Mouse (Mus musculus) cortical plate, adult 2 months (tissue): Measurements from ENCODE around the gene Ffar3. TPM values are rescaled to one million over a fixed set of nuclear protein-coding genes. Genes with fewer than 3 reads are reported as not detected.

Experiments
- H3K27ac ChIP-seq: fragments of 200-500 bp; 2 replicates; pipeline ENCODE4 v1.5.1; 2012; ENCODE audit warnings: low read length, control low read depth, inconsistent platforms; ENCODE audit not compliant: insufficient read depth
- H3K4me1 ChIP-seq: fragments of 200-500 bp; 2 replicates; pipeline ENCODE4 v1.6.1; 2011; ENCODE audit warnings: low read length; ENCODE audit not compliant: control insufficient read depth, insufficient read depth
- H3K4me3 ChIP-seq: fragments of 200-500 bp; 2 replicates; pipeline ENCODE4 v1.5.1; 2011; ENCODE audit warnings: mild to moderate bottlenecking, low read length, control low read depth; ENCODE audit not compliant: insufficient read depth
- CTCF ChIP-seq: fragments of 200-500 bp; IDR thresholded peaks from 2 replicates; pipeline ENCODE4 v1.5.1; 2011; ENCODE audit warnings: mild to moderate bottlenecking, control low read depth, low read length; ENCODE audit not compliant: insufficient read depth; ENCODE audit errors: extremely low read depth
- POLR2A ChIP-seq: fragments of 200-500 bp; IDR thresholded peaks from 2 replicates; pipeline ENCODE4 v1.6.1; 2011; ENCODE audit warnings: mild to moderate bottlenecking, low read length, control low read depth; ENCODE audit not compliant: insufficient read depth; ENCODE audit errors: extremely low read depth
- polyA plus RNA-seq: library from polyadenylated mRNA; depleted of rRNA; stranded (reverse); fragments of >200 nt; gene quantifications from 2 replicates; pipeline ENCODE4 v1.2.3, GENCODE M21; 2012; rRNA removed

Gene Ffar3
- polyA plus RNA-seq, 1 experiment = 0.13 TPM

GRCm38 (mm10) chr7:30824306-30824705 is 31.7 kb downstream of the Ffar3 start:
- Histone ChIP-seq H3K27ac (no peak overlapping the region), H3K4me1 (no peaks in the 10 kb centered on the region)
- TF ChIP-seq CTCF (no peak), POLR2A (no peak)

GRCm38 (mm10) chr7:30823675-30824074 is 32.3 kb downstream of the Ffar3 start, which contains the start of gene Ffar2:
Gene Ffar2, minus strand, starts transcription at chr7:30823775.
- Histone ChIP-seq H3K4me3 (no peak within 1 kb of the TSS), H3K4me1 (no peaks in the 10 kb centered on the region), H3K27ac (no peak within 1 kb of the TSS)
- TF ChIP-seq POLR2A = no peak
- no peak for TF ChIP-seq CTCF

More at GRCm38 (mm10) chr7:30824306-30824705, 31.7 kb downstream of the Ffar3 start:
- no peak overlapping the region for H3K4me3 ChIP-seq

GRCm38 (mm10) chr7:30821532-30821931 is 34.4 kb downstream of the Ffar3 start:
- Histone ChIP-seq H3K4me3 (no peak overlapping the region), H3K27ac (no peak overlapping the region), H3K4me1 (no peaks in the 10 kb centered on the region)
- TF ChIP-seq POLR2A (no peak), CTCF (no peak)

- TF ChIP-seq POLR2A (no peak), CTCF (no peak)
- H3K4me3 ChIP-seq = no peak overlapping the region
- no peaks in the 10 kb centered on the region for H3K4me1 ChIP-seq
- H3K27ac ChIP-seq = no peak overlapping the region
These were observed 35.0 kb downstream of the Ffar3 start for GRCm38 (mm10) chr7:30820854-30821445.

GRCm38 (mm10) chr7:30820131-30820530 is 35.8 kb downstream of the Ffar3 start:
- Histone ChIP-seq H3K27ac (no peak overlapping the region), H3K4me3 (no peak overlapping the region), H3K4me1 (no peaks in the 10 kb centered on the region)
- no peak for TF ChIP-seq POLR2A
- TF ChIP-seq CTCF = no peak

- no peaks in the 10 kb centered on the region for H3K4me1 ChIP-seq
- H3K4me3 ChIP-seq = no peak overlapping the region
- no peak for TF ChIP-seq POLR2A
- no peak for TF ChIP-seq CTCF
- no peak overlapping the region for H3K27ac ChIP-seq
These were observed 43.6 kb downstream of the Ffar3 start for GRCm38 (mm10) chr7:30812291-30812807.

- TF ChIP-seq POLR2A = no peak
- TF ChIP-seq CTCF = no peak
- Histone ChIP-seq H3K4me3 (no peak overlapping the region), H3K4me1 (no peaks in the 10 kb centered on the region), H3K27ac (no peak overlapping the region)
These were observed 44.2 kb downstream of the Ffar3 start for GRCm38 (mm10) chr7:30811757-30812290.

GRCm38 (mm10) chr7:30810319-30810718 is 45.7 kb downstream of the Ffar3 start:
- Histone ChIP-seq H3K4me3 (no peak overlapping the region), H3K4me1 (no peaks in the 10 kb centered on the region), H3K27ac (no peak overlapping the region)
- no peak for TF ChIP-seq POLR2A
- TF ChIP-seq CTCF = no peak

GRCm38 (mm10) chr7:30805924-30806323 is 50.1 kb downstream of the Ffar3 start:
- Histone ChIP-seq H3K27ac (no peak overlapping the region), H3K4me3 (no peak overlapping the region), H3K4me1 (no peaks in the 10 kb centered on the region)
- no peak for TF ChIP-seq CTCF
- TF ChIP-seq POLR2A = no peak

Other genes with a start within 250 kb of the Ffar3 start
- 2.0 and 2.1 TPM in 2 replicates for gene Upk1a, start 243.3 kb downstream of the Ffar3 start, polyA plus RNA-seq
- 1,068 and 1,150 TPM in 2 replicates for gene Cox6b1, start 230.0 kb downstream of the Ffar3 start, polyA plus RNA-seq
- not detected in 2 replicates for gene Etv2, start 220.3 kb downstream of the Ffar3 start, polyA plus RNA-seq
- 59.7 and 60.1 TPM in 2 replicates for gene Rbm42, start 205.9 kb downstream of the Ffar3 start, polyA plus RNA-seq
- 7.6 and 9.4 TPM in 2 replicates for gene Haus5, start 191.2 kb downstream of the Ffar3 start, polyA plus RNA-seq
- not detected in 2 replicates for gene Pmis2, start 184.6 kb downstream of the Ffar3 start, polyA plus RNA-seq
- not detected in 2 replicates for gene 2200002J24Rik, start 157.3 kb downstream of the Ffar3 start, polyA plus RNA-seq
- gene Atp4a, start 144.0 kb downstream of the Ffar3 start, polyA plus RNA-seq = 0.73 and 1.0 TPM in 2 replicates
- gene Tmem147, start 126.6 kb downstream of the Ffar3 start, polyA plus RNA-seq = 189 and 190 TPM in 2 replicates
- not detected in 2 replicates for gene Gapdhs, start 112.5 kb downstream of the Ffar3 start, polyA plus RNA-seq
- 8.4 and 8.6 TPM in 2 replicates for gene Sbsn, start 104.7 kb downstream of the Ffar3 start, polyA plus RNA-seq
- 3.3 and 9.6 TPM in 2 replicates for gene Dmkn, start 92.4 kb downstream of the Ffar3 start, polyA plus RNA-seq
- not detected in 2 replicates for gene Krtdap, start 68.3 kb downstream of the Ffar3 start, polyA plus RNA-seq
- gene Ffar2, start 32.4 kb downstream of the Ffar3 start, polyA plus RNA-seq = 0.09 and 0.38 TPM in 2 replicates
- gene Ffar1, start 5.4 kb upstream of the Ffar3 start, polyA plus RNA-seq = 0.02 TPM in 1 of 2 replicates, not detected in the other
- gene Cd22, start 24.2 kb upstream of the Ffar3 start, polyA plus RNA-seq = 0.15 and 0.83 TPM in 2 replicates
- 412 and 613 TPM in 2 replicates for gene Mag, start 58.7 kb upstream of the Ffar3 start, polyA plus RNA-seq
- gene Hamp2, start 68.5 kb upstream of the Ffar3 start, polyA plus RNA-seq = not detected in 2 replicates
- gene Hamp, start 87.9 kb upstream of the Ffar3 start, polyA plus RNA-seq = not detected in 2 replicates
- 202 and 241 TPM in 2 replicates for gene Usf2, start 100.6 kb upstream of the Ffar3 start, polyA plus RNA-seq
- 10.2 and 11.3 TPM in 2 replicates for gene Lsr, start 117.3 kb upstream of the Ffar3 start, polyA plus RNA-seq
- gene Fam187b, start 117.6 kb upstream of the Ffar3 start, polyA plus RNA-seq = 0.15 and 0.38 TPM in 2 replicates
- 52.7 and 62.8 TPM in 2 replicates for gene Fxyd5, start 186.3 kb upstream of the Ffar3 start, polyA plus RNA-seq
- 378 and 426 TPM in 2 replicates for gene Fxyd7, start 195.3 kb upstream of the Ffar3 start, polyA plus RNA-seq
- 141 and 156 TPM in 2 replicates for gene Fxyd1, start 201.0 kb upstream of the Ffar3 start, polyA plus RNA-seq
- gene Lgi4, start 203.2 kb upstream of the Ffar3 start, polyA plus RNA-seq = 35.6 and 37.5 TPM in 2 replicates
- 0.59 and 1.0 TPM in 2 replicates for gene Fxyd3, start 220.5 kb upstream of the Ffar3 start, polyA plus RNA-seq